Mouse (Mus musculus) kidney, postnatal 10 days (tissue): ENCODE results near the gene Tnni3.
"Not testable (repeated sequence)": the region's sequence is repeated elsewhere in the genome, so short reads cannot be mapped to it uniquely, and the experiment has no call there.

ENCODE experiments used
- DNase-seq: peaks from one replicate; pipeline ENCODE4 v3.0.0; 2021; ENCODE audit warnings: mixed read lengths

Tnni3 gene

GRCm38 (mm10) chr7:4524212-4524922 lies at the start of gene Tnni3:
Gene Tnni3 (minus strand): TSS chr7:4524229.
- DNase-seq: peak; percentile 70

DNA sequence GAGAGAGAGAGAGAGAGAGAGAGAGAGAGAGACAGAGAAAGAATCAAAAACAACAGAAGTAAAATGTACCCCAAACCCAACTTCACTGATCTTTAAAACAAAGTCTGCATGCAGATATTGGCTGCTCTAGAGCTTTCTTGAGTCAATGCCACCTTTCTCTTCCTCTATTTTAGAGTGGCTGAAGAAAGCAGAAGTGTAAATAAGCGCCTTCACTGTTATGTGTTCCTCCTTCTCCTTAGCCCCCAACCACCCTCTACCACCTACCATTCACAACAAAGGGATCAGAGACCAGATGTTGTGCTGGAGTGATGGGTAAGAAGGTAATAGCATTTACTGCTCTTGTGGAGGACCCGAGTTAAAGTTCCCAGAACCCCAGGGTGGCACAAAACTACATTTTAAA lies 48.3 kb upstream of the Tnni3 start:
- not testable (repeated sequence) for DNase-seq

GRCm38 (mm10) chr7:4562660-4563059 lies 38.6 kb upstream of the Tnni3 start:
- no peak for DNase-seq

DNA sequence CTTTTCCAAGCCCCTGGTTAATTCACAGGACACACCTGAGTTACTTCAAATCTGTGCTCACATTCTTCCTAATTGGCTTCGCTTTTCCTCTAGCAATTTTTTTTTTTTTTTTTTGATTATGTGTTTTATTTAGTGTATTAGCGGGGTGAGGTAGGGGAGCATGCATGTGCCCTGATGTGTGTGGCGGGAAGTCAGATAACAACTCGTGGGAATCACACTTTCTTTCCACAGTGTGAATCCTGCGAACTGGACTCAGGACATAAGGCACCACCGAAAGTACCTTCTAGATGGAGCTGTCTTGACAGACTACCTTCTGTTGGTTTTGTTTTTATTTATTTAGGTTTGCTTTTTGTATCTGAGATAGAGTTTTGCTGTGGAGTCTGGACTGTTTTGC lies 33.1 kb upstream of the Tnni3 start:
- DNase-seq: no peak

GRCm38 (mm10) chr7:4556256-4557166 lies 32.5 kb upstream of the Tnni3 start:
- DNase-seq: peak; percentile 77

- peak; percentile 32 for DNase-seq
These were observed 23.2 kb upstream of the Tnni3 start, which contains the start of gene Syt5 for GRCm38 (mm10) chr7:4547221-4547641. Gene Syt5 (minus strand): TSS chr7:4547541.

- DNase-seq: peak; percentile 77
These were observed 22.6 kb upstream of the Tnni3 start for GRCm38 (mm10) chr7:4546591-4547131.

DNA sequence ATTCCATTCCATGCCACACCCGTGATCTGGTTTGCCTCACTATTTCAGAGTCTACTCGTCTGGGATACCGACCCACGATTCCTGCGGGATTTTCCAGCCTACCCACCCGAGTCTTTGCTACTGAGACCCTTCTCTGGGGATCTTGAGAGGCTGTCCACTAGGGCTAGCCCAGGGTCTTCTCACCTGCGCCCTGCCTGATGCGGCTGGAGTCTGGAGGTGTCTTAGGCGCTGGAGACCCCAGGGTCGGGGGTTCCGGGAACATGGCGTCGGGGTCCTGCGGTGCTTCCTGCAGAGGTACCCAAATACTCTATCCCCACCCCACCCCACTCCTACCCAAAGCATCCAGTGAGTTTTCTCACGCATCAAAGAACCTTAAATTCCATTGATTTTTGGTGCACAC lies 22.0 kb upstream of the Tnni3 start:
- no peak for DNase-seq

DNA sequence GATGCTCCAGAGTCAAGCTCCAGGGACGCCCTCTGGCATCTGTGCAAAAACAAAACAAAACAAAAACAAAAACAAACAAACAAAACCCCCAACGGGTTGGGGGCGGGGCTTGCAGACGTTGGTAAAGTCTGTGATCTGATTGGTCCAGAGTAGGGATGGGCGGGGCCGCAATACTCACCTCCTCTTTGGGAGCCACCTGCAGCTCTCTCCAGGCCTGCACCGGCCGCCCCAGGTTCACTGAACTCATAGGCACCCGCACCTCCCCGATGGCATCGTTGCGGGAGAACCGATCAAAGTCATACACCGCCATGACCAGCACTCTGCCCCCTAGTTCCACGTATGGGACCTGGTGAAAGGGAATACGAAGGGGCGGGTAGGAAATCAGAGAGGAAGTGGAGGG lies 18.0 kb upstream of the Tnni3 start:
- no peak for DNase-seq

GRCm38 (mm10) chr7:4541344-4541743 lies 17.3 kb upstream of the Tnni3 start:
- no peak for DNase-seq

DNA sequence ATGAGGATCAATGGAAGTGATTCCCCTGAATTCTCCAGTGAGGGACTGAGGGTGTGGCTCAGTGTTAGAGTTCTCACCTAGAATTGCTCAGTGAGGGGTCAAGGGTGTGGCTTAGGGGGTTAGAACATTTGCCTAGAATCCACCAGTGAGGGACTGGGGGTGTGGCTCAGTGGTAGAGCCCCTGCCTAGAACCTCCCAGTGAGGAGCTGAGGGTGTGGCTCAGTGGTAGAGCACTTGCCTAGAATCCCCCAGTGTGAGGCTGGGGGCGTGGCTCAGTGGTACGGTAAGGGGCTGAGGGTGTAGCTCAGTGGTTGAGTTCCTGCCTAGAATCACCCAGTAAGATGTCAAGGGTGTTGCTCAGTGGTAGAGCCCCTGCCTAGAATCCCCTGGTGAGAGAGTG lies 15.0 kb upstream of the Tnni3 start:
- DNase-seq: no peak

- no peak for DNase-seq
These were observed 13.2 kb upstream of the Tnni3 start for GRCm38 (mm10) chr7:4537181-4537580.

DNA sequence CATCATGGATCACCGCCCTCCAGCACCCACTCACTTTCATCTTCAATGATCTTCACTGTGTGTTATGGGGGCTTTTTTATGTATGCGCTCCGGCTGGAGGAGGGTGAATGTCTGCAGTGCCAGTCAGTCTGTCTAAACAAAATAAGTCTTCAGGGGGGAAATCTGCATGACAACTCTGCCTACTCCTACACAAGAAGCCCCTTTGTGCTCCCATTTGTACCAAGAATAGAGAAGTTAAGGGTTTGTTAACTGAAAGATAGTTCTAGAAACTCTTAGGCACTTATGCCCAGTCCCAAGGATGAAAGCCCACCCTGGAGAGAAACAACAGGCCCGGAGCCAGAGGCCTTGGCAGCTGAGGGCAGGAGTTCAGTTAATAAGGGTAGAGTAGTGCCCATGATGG lies 12.3 kb upstream of the Tnni3 start:
- no peak for DNase-seq

DNA sequence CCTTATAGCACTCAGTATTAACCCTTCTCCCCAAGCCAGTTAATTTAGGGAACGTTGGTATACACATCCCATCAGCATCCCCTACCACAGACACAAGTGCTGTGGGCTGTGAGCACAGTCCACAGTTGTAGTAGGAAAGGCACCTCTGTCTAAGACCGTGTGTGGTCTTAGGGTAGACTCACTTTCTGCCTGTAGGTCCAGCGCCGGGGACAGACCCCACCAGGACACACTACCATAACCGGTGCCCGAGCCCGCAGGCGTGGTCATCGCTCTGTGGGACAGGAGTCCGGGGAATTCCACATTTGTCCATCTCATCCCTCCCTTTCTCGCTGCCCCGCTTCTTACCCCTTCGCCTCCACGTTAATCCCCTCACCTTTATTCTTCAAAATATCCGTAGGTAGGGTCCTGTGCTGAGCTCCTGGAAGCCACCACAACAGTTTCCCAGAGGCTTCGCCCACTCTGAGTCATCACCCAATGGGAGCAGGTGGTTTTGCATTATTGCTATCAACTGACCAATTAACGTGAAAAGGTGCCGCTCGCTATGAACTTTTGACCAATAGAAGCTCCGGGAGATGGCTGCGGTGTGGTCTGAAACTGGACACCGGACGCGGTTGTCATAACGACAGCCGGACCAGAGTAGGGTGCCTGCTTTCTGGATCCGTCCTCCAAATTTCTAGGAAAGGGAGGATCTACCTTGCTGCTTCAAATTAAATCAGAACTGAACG lies 8.1 kb upstream of the Tnni3 start, which contains the start of gene Dnaaf3:
Dnaaf3 (minus strand) TSS at position 449 of the 725 bp plus-strand sequence.
- peak; percentile 87 for DNase-seq

DNA sequence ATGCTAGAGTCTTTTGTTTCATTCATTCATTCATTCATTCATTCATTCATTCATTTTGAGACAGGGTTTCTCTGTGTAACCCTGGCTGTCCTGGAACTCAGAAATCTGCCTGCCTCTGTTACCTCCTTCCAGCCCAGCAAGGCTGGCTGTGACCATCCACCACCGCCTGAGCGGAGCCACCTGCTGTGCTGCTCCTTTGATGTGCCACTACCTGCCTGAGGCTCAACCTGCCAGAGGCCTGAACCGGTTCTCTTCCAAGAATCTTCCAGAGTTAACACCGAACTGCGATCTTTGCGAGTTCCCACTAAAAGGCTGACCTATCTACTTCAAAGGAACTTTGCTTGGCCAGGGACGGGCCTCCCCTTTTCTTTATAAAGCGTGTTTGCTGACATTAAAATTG lies 6.1 kb upstream of the Tnni3 start:
- DNase-seq: not testable (repeated sequence)

- DNase-seq: no peak
These were observed 3.3 kb upstream of the Tnni3 start for GRCm38 (mm10) chr7:4527302-4527689.

DNA sequence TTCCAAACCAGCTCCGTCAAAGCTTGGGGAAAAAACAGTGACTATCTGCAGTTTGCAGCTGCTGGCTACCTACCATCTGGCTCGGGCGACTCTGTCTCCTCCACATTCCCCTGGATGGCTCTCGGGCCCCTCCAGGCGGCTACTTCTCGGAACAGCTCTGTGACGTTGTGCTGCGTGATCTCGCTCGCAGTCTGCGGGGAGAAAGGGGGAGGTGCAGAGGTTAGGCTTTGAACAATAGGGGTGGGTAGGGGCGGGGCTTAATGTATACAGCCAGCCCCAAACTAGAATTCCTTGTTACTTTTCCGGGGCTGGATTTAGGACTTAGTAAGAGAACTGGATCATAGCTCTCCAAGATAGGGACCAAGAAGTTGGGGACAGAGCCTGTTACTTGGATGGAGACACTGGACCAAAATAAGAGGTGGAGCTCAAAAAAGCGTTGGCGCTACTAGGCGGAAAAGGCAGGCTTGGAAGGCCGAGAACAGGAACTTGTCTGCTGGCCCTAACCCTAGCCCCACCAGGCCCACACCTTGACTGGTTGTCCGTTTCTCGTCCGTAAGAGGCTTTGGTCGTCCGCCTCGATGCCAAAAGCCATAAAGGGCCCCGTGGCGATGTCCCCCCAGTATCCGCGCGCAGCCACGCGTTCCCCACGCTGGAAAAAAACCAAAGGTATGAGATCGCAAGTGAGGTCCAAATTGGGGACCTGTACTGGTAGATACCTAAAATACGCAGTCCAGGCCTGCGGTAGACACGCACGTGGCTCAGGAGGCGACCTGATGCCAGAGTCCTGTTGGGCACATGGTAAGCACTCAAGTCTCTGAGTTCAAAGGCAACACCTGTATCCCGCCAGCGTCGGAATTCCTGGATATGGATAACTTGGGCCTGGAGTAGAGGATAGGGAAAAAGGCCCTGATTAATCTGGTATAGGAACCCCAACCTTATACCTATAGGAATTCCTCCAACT lies 2.6 kb upstream of the Tnni3 start:
- peak; percentile 86 for DNase-seq

DNA sequence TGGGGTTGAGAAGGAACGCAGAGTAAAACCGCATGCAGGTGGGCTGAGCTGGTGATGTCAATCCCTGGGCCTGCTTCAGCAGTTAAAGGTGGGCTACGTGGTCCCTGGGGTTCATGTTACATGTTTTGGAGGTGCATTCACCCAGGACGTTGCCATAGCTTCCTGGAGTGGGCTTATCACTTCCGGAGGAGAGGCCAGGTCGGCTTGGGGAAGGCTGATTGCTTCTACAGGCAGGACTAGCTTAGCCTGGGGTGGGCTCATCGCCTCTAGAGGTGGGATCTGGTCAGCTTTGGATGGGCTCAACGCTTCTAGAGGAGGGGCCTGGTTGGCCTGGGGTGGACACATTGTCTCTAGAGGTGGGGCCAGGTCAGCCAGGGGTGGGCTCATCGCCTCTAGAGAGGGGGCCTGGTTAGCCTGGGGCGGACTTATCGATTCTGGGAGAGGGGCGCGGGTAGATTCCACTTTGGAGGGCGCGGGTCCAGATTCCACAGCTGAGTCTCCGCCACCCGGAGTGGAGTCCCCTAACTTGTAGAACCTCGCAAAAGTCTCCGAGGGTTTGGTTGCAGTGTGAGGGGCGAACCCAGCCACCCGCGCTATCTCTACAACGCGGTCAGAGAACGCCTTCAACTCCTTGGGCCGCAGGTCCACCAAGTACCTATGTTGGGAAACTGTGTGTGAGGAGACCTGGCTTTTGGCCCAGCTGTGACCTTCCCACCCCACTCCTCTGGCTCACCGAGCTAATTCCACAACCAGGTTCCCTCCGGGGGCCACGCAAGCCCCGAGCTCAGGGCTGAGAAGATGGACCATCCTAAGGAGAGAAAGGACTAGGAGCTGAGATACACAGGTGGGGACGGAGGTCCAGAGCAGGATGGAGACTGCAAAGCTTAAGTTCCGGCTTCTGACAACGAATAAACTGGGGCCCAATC lies 561 bp downstream of the Tnni3 start:
- no peak for DNase-seq

GRCm38 (mm10) chr7:4522292-4522691 lies 1.7 kb downstream of the Tnni3 start:
- DNase-seq: no peak

- DNase-seq: no peak
These were observed 2.6 kb downstream of the Tnni3 start for GRCm38 (mm10) chr7:4521231-4522003.
